Comparison of ENCODE assay signal across 8 mouse cellular contexts in the genomic region with DNA sequence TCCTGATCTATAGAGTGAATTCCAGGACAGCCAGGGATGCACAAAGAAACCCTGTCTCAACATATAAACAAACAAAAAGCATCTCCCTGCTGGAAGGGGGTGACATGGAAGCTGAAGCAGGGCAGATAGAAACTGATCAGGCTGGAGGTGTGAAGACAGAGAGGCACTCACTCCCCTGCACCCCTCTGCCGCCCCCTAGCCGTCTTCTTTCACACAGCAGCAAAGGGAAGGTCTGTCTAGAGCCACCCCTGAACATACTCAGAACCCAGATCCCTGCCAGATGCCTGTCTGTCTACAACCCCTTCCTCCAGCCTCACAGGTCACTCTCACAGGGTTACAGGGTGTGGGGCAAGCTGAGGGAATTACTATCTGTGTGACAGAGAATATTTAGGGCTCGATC. TPM values are rescaled to one million over a fixed set of nuclear protein-coding genes. Genes with fewer than 3 reads are reported as not detected.
DNase-seq lines count a peak whose midpoint lies in the region; ATAC-seq and TF ChIP-seq lines count a peak whose summit lies in the region.

No protein-coding gene starts in this region.

- no peak overlapping the region for H3K27ac ChIP-seq in layer of hippocampus, adult 2 months

- no peak overlapping the region for H3K4me3 ChIP-seq in layer of hippocampus, adult 2 months

- DNase-seq in cerebellum, postnatal 10 days: peak; percentile 82 to 83
- DNase-seq in cerebellum, adult 11-12 months: no peak
- peak in 1 of 2 experiments; percentile 46 for DNase-seq in layer of hippocampus, adult 2 months (ENCODE audit: low spot score in 2 of 2)
- DNase-seq in layer of hippocampus, adult 11-12 months (ENCODE audit: low spot score): no peak
- peak; percentile 42 to 57 for DNase-seq in kidney, postnatal 25 days
- peak; percentile 22 to 41 for DNase-seq in natural killer cell, adult 2 months (ENCODE audit: low spot score in 2 of 2)
- DNase-seq in urinary bladder, adult 2 months (ENCODE audit: low spot score): no peak

- peak; percentile 34 for ATAC-seq in activated CD4-positive, CD25-positive, alpha-beta regulatory T cell, adult 4 months

- TF ChIP-seq CTCF in layer of hippocampus, adult 2 months (conservative IDR thresholded peaks at IDR 0.05): peak; percentile 75

RNA-seq across cellular contexts. Expression of a gene that starts 16.8 kb away (rescaled TPM):
- 1 to 10 TPM; 1.7 to 2.0 TPM for total RNA-seq in layer of hippocampus, adult 2 months (2021)
- polyA plus RNA-seq in activated CD4-positive, CD25-positive, alpha-beta regulatory T cell, adult 4 months (2017; shearing (Covaris generic)): not detected
- 199 and 219 TPM in 2 replicates for polyA plus RNA-seq in urinary bladder, adult 2 months (2012; rRNA removed)

RNA-seq across cellular contexts. Expression of a gene that starts 23.4 kb away (rescaled TPM):
- total RNA-seq in layer of hippocampus, adult 2 months (2021): 10 to 100 TPM; 24.4 to 26.6 TPM
- polyA plus RNA-seq in activated CD4-positive, CD25-positive, alpha-beta regulatory T cell, adult 4 months (2017; shearing (Covaris generic)): 10 to 100 TPM; 12.7 to 13.0 TPM
- polyA plus RNA-seq in urinary bladder, adult 2 months (2012; rRNA removed): 26.7 and 32.4 TPM in 2 replicates

Comparison
In these comparisons a context has a peak if more than half of its experiments do, and no peak if none do; other contexts are left out.
1. DNase-seq: peak in cerebellum, postnatal 10 days (2 of 2), kidney, postnatal 25 days (2 of 2) and natural killer cell, adult 2 months (2 of 2); none in cerebellum, adult 11-12 months (single experiment), layer of hippocampus, adult 11-12 months (single experiment) and urinary bladder, adult 2 months (single experiment).
2. RNA of a gene that starts 16.8 kb away (polyA plus RNA-seq): 199 to 219 TPM in urinary bladder, adult 2 months; not detected in activated CD4-positive, CD25-positive, alpha-beta regulatory T cell, adult 4 months; every median in the first group is over 100 times any median in the second.